Comparison of ENCODE assay signal across 8 mouse cellular contexts in genomic region chr8:105604804-105605381, GRCm38 (mm10). TPM values are rescaled to one million over a fixed set of nuclear protein-coding genes. Genes with fewer than 3 reads are reported as not detected.
DNase-seq lines count a peak whose midpoint lies in the region; ATAC-seq and TF ChIP-seq lines count a peak whose summit lies in the region.

TSS of gene Ripor1 (plus strand) at chr8:105605255.

- peak within 1 kb of the TSS; percentile 84 for H3K9ac ChIP-seq in forebrain, postnatal 0 days
- peak within 1 kb of the TSS; percentile 90 for H3K9ac ChIP-seq in lung, postnatal 0 days (replicated peaks; ENCODE audit: low read depth)

- WGBS in cerebellum, adult 2 months: 1% methylated on average over 41 of the region's 42 CpGs
- under 1% methylated on average over 34 of the region's 42 CpGs for WGBS in forebrain, postnatal 0 days
- 1% methylated on average over 16 of the region's 42 CpGs for WGBS in lung, postnatal 0 days

- TF ChIP-seq CTCF in cerebellum, adult 2 months (IDR thresholded peaks at IDR 0.05; ENCODE audit: borderline replicate concordance, insufficient read depth, low read depth, low read length): peak; percentile 58
- peak; percentile 78 for TF ChIP-seq CTCF in forebrain, postnatal 0 days (IDR thresholded peaks at IDR 0.05; ENCODE audit: low read depth)
- peak; percentile 67 for TF ChIP-seq CTCF in lung, postnatal 0 days (IDR thresholded peaks at IDR 0.05)

- no peak for TF ChIP-seq EP300 in lung, postnatal 0 days (IDR thresholded peaks at IDR 0.05)

- no peaks in the 10 kb centered on the region for H3K9me3 ChIP-seq in forebrain, postnatal 0 days (ENCODE audit: low read length)
- H3K9me3 ChIP-seq in lung, postnatal 0 days (ENCODE audit: low read length): no peaks in the 10 kb centered on the region

- intact Hi-C loops in heart, postnatal 36 days (cut with DNase I): no loop called here

- H3K36me3 ChIP-seq in forebrain, postnatal 0 days (ENCODE audit: insufficient read depth): no peaks in the 10 kb centered on the region
- no peaks in the 10 kb centered on the region for H3K36me3 ChIP-seq in lung, postnatal 0 days (ENCODE audit: insufficient read depth, low read length)

- ATAC-seq in forebrain, postnatal 0 days: peak; percentile 84
- peak; percentile 82 for ATAC-seq in lung, postnatal 0 days

- H3K4me2 ChIP-seq in forebrain, postnatal 0 days (ENCODE audit: low read depth): peak within 1 kb of the TSS; percentile 67
- H3K4me2 ChIP-seq in lung, postnatal 0 days (replicated peaks; ENCODE audit: low read depth, low read length): peak within 1 kb of the TSS; percentile 71

- peak within 1 kb of the TSS; percentile 81 for H3K4me3 ChIP-seq in cerebellum, adult 2 months (replicated peaks; ENCODE audit: insufficient read depth, low read depth, low read length)
- H3K4me3 ChIP-seq in forebrain, postnatal 0 days (ENCODE audit: low read depth, low read length): peak within 1 kb of the TSS; percentile 77
- H3K4me3 ChIP-seq in lung, postnatal 0 days (ENCODE audit: low read depth, low read length): peak within 1 kb of the TSS; percentile 72

- H3K27ac ChIP-seq in cerebellum, adult 2 months (ENCODE audit: insufficient read depth, low read length): peak within 1 kb of the TSS; percentile 96
- peak within 1 kb of the TSS; percentile 96 for H3K27ac ChIP-seq in forebrain, postnatal 0 days (ENCODE audit: low read depth, low read length)
- peak within 1 kb of the TSS; percentile 92 for H3K27ac ChIP-seq in lung, postnatal 0 days (ENCODE audit: low read length)

- peak; percentile 71 for TF ChIP-seq POLR2A in cerebellum, adult 2 months (IDR thresholded peaks at IDR 0.05; ENCODE audit: borderline replicate concordance, insufficient read depth, low read length)

- H3K4me1 ChIP-seq in cerebellum, adult 2 months (ENCODE audit: control insufficient read depth, insufficient read depth, low read length): peaks cover 5% of the 10 kb centered on the region; the same call in 1 of the 2 replicates
- H3K4me1 ChIP-seq in forebrain, postnatal 0 days (ENCODE audit: insufficient read depth): peaks cover 10% of the 10 kb centered on the region; the same call in 1 of the 2 replicates
- 0 out of 2 replicates have a peak, but pooled peaks cover 4% of the 10 kb centered on the region for H3K4me1 ChIP-seq in lung, postnatal 0 days (ENCODE audit: insufficient read depth, low read depth, low read length)

- peak; percentile 84 for DNase-seq in MN1 (ENCODE audit: low spot score)
- DNase-seq in cerebellum, adult 2 months: peak; percentile 75 to 81
- peak; percentile 87 for DNase-seq in forebrain, postnatal 0 days
- DNase-seq in heart, postnatal 36 days: peak; percentile 78 to 87
- no peak for DNase-seq in layer of hippocampus, adult 8-10 months (ENCODE audit: low spot score in 2 of 2)
- DNase-seq in lung, postnatal 0 days (ENCODE audit: low spot score): peak; percentile 87
- peak; percentile 68 for DNase-seq in ovary, postnatal 10 days (ENCODE audit: low spot score)
- DNase-seq in thymus, postnatal 36 days: peak; percentile 89 to 93

- no peaks in the 10 kb centered on the region for H3K27me3 ChIP-seq in cerebellum, adult 2 months (ENCODE audit: control insufficient read depth, insufficient read depth, low read length)
- H3K27me3 ChIP-seq in forebrain, postnatal 0 days (ENCODE audit: insufficient read depth, low read length): no peaks in the 10 kb centered on the region
- no peaks in the 10 kb centered on the region for H3K27me3 ChIP-seq in lung, postnatal 0 days (replicated peaks; ENCODE audit: insufficient read depth, low read length)

RNA-seq across cellular contexts. Expression of gene Ripor1, which starts in this region (rescaled TPM):
- 33.4 and 35.9 TPM in 2 replicates for polyA plus RNA-seq in cerebellum, adult 2 months (2012; rRNA removed)
- total RNA-seq in forebrain, postnatal 0 days (2014; rRNA removed): 9.2 and 10.6 TPM in 2 replicates
- 37.2 and 37.4 TPM in 2 replicates for polyA plus RNA-seq in forebrain, postnatal 0 days (2015; fragmentation: Nextera tagmentation; extraction: Ambion mirVana)
- 10 to 100 TPM; 53.0 to 53.8 TPM for total RNA-seq in heart, postnatal 36 days (2021)
- total RNA-seq in layer of hippocampus, adult 8-10 months (2022): 10 to 100 TPM; 75.4 to 83.7 (median 81.8) TPM
- polyA plus RNA-seq in lung, postnatal 0 days (2015; fragmentation: Nextera tagmentation; extraction: Ambion mirVana): 25.5 and 28.5 TPM in 2 replicates

Comparison
In these comparisons a context has a peak if more than half of its experiments do, and no peak if none do; other contexts are left out.
1. DNase-seq: peak in MN1 (single experiment), cerebellum, adult 2 months (2 of 2), forebrain, postnatal 0 days (single experiment), heart, postnatal 36 days (2 of 2), lung, postnatal 0 days (single experiment), ovary, postnatal 10 days (single experiment) and thymus, postnatal 36 days (2 of 2); none in layer of hippocampus, adult 8-10 months (0 of 2).
2. Peak in every context shown above with its lines, with median percentiles within 50 percentile points of each other: H3K27ac ChIP-seq, H3K4me3 ChIP-seq and CTCF ChIP-seq.